Mouse (Mus musculus): Measurements from ENCODE around the gene Trim30a. TPM values are rescaled to one million over a fixed set of nuclear protein-coding genes. Genes with fewer than 3 reads are reported as not detected.

Trim30a gene
- polyA plus RNA-seq, 1 experiment from 2014 or later: 2.2 TPM

DNA sequence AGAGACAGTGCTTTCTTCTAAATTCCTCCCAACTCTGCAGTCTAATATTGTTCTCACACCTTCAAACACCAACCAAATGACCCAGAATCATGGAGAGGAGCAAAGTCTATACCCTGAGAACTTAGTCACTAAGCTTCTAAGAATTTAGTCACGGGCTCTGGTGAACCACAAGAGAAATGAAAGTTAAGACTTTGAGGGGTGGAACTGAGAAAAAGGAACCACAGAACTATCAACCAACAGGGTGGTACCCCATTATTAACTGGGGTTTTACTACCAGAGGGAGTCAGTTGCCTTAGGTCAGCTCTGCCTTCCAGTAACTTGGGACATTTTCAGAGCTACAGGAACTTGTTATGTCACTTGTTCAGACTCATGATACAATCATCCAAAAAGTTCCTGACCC is 64.3 kb downstream of the Trim30a start, which contains the start of gene Trim30c:
Trim30c (minus strand) TSS at position 140 of the 400 bp plus-strand sequence.
- Histone ChIP-seq H3K4me3 (ENCODE audit: low read length) (no peak within 1 kb of the TSS), H3K27me3 (ENCODE audit: control insufficient read depth, insufficient read depth, low read length) (no peaks in the 10 kb centered on the region), H3K9me3 (replicated peaks; ENCODE audit: control insufficient read depth, low read length) (no peaks in the 10 kb centered on the region), H3K4me1 (ENCODE audit: control insufficient read depth, insufficient read depth, low read length) (no peaks in the 10 kb centered on the region), H3K27ac (ENCODE audit: low read length) (no peak within 1 kb of the TSS), H3K9ac (ENCODE audit: low read length) (no peak within 1 kb of the TSS), H3K36me3 (ENCODE audit: control insufficient read depth, insufficient read depth) (no peaks in the 10 kb centered on the region), H3K4me2 (ENCODE audit: low read depth, low read length) (no peak within 1 kb of the TSS)
- ATAC-seq (replicated peaks; ENCODE audit: extremely low read depth, insufficient read depth, low FRiP score): no peak
- WGBS: 66% methylated on average over 1 of the region's 1 CpGs

DNA sequence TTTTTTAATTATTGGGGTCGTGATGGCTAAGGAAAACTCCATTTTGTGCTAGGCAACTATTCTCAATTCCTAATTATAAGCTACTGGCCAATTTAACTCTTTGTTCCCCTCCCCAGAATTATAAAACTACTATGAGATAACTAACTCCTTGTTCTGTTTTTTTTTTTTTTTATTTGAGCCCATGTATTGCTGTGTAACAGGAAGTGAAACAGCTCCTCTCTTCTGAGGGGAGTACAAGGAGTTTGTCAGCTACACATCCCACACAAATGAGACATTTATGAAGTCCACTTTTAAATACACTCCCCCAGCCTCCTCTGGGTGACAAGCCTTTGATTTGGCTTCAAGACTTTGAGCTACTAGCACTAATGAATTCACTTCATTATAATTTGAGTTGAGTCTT is 66.5 kb downstream of the Trim30a start:
- Histone ChIP-seq H3K36me3 (ENCODE audit: control insufficient read depth, insufficient read depth) (no peaks in the 10 kb centered on the region), H3K4me3 (ENCODE audit: low read length) (no peak overlapping the region), H3K27ac (ENCODE audit: low read length) (no peak overlapping the region), H3K9ac (ENCODE audit: low read length) (no peak overlapping the region), H3K9me3 (replicated peaks; ENCODE audit: control insufficient read depth, low read length) (no peaks in the 10 kb centered on the region), H3K4me1 (ENCODE audit: control insufficient read depth, insufficient read depth, low read length) (no peaks in the 10 kb centered on the region), H3K27me3 (ENCODE audit: control insufficient read depth, insufficient read depth, low read length) (no peaks in the 10 kb centered on the region), H3K4me2 (ENCODE audit: low read depth, low read length) (no peak overlapping the region)
- WGBS: 78% methylated on average over 1 of the region's 1 CpGs
- no peak for ATAC-seq (replicated peaks; ENCODE audit: extremely low read depth, insufficient read depth, low FRiP score)

DNA sequence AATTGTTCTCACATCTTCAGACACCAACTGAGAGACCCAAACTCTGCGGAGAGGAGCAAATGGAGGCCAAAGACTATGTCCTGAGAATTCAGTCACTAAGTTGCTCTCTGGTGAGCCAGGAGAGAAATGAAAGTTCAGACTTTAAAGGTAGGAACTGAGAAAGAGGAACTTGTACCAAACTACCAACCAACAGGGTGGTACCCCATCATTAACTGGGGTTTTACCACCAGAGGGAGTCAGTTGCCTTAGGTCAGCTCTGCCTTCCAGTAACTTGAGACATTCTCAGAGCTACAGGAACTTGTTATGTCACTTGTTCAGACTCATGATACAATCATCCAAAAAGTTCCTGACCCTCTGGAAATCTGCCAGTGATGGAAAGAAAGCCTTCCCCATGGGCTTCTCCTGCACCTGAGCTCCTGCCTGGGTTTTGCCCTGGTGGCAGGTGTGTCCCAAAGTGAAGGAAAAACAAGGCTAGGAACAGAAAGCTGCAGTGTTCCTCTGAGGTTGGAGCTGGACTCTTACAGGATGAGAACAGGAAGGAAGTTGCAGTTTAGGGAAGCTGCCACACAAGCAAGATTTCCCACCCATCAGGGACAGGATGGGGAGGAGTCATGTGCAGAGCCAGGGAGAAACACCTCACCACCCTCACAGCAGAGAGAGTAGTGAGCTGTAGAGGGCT is 95.1 kb downstream of the Trim30a start, which contains the start of gene Trim30b:
Trim30b (minus strand) TSS at position 149 of the 679 bp plus-strand sequence.
- Histone ChIP-seq H3K9me3 (replicated peaks; ENCODE audit: control insufficient read depth, low read length) (no peaks in the 10 kb centered on the region), H3K27me3 (ENCODE audit: control insufficient read depth, insufficient read depth, low read length) (no peaks in the 10 kb centered on the region), H3K27ac (ENCODE audit: low read length) (no peak within 1 kb of the TSS), H3K4me1 (ENCODE audit: control insufficient read depth, insufficient read depth, low read length) (no peaks in the 10 kb centered on the region), H3K9ac (ENCODE audit: low read length) (no peak within 1 kb of the TSS), H3K4me2 (ENCODE audit: low read depth, low read length) (no peak within 1 kb of the TSS), H3K36me3 (ENCODE audit: control insufficient read depth, insufficient read depth) (no peaks in the 10 kb centered on the region), H3K4me3 (ENCODE audit: low read length) (no peak within 1 kb of the TSS)
- no peak; the same call in 1 of the 2 replicates for ATAC-seq (replicated peaks; ENCODE audit: extremely low read depth, insufficient read depth, low FRiP score)
- 58% methylated on average over 1 of the region's 1 CpGs for WGBS

DNA sequence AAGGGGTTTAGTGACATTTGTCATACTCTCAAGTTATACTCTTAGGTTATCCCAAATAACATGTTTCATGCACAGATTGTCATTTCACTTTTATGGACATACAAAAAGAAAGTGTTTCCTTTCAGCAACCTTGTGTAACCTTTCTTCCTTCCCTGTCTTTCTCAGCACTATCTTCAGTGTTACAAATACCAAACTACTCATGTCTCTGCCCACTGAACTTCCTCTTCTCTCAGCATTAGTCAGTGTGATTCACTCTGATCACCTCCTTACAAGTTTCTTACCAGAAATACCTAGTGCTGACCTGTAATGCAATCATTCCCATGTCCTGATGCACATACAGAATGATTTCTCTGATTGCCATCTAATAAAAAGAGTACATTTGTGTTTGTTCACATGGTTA is 98.7 kb downstream of the Trim30a start:
- no peaks in the 10 kb centered on the region for H3K36me3 ChIP-seq (ENCODE audit: control insufficient read depth, insufficient read depth)
- no peaks in the 10 kb centered on the region for H3K4me1 ChIP-seq (ENCODE audit: control insufficient read depth, insufficient read depth, low read length)
- H3K27me3 ChIP-seq (ENCODE audit: control insufficient read depth, insufficient read depth, low read length): no peaks in the 10 kb centered on the region
- H3K4me2 ChIP-seq (ENCODE audit: low read depth, low read length): no peak overlapping the region
- no peak overlapping the region for H3K27ac ChIP-seq (ENCODE audit: low read length)
- no peak for ATAC-seq (replicated peaks; ENCODE audit: extremely low read depth, insufficient read depth, low FRiP score)
- H3K4me3 ChIP-seq (ENCODE audit: low read length): no peak overlapping the region
- H3K9me3 ChIP-seq (replicated peaks; ENCODE audit: control insufficient read depth, low read length): no peaks in the 10 kb centered on the region
- no peak overlapping the region for H3K9ac ChIP-seq (ENCODE audit: low read length)

Other genes with a start within 250 kb of the Trim30a start
- gene Trim6, start 246.4 kb downstream of the Trim30a start, polyA plus RNA-seq (2015; fragmentation: Nextera tagmentation; extraction: Ambion mirVana): 0.97 and 1.4 TPM in 2 replicates
- 3.0 and 4.3 TPM in 2 replicates for gene Trim34a, start 220.7 kb downstream of the Trim30a start, polyA plus RNA-seq (2015; fragmentation: Nextera tagmentation; extraction: Ambion mirVana)
- 0.68 and 0.74 TPM in 2 replicates for gene Trim5, start 177.1 kb downstream of the Trim30a start, polyA plus RNA-seq (2015; fragmentation: Nextera tagmentation; extraction: Ambion mirVana)
- gene Trim12a, start 149.7 kb downstream of the Trim30a start, polyA plus RNA-seq (2015; fragmentation: Nextera tagmentation; extraction: Ambion mirVana): 7.5 and 10.1 TPM in 2 replicates
- 0.13 and 0.20 TPM in 2 replicates for gene Trim34b, start 135.7 kb downstream of the Trim30a start, polyA plus RNA-seq (2015; fragmentation: Nextera tagmentation; extraction: Ambion mirVana)
- 2.2 and 2.9 TPM in 2 replicates for gene Trim12c, start 111.8 kb downstream of the Trim30a start, polyA plus RNA-seq (2015; fragmentation: Nextera tagmentation; extraction: Ambion mirVana)
- gene Trim30b, start 95.3 kb downstream of the Trim30a start, polyA plus RNA-seq (2015; fragmentation: Nextera tagmentation; extraction: Ambion mirVana): 0.05 and 0.07 TPM in 2 replicates
- gene Trim30c, start 64.4 kb downstream of the Trim30a start, polyA plus RNA-seq (2015; fragmentation: Nextera tagmentation; extraction: Ambion mirVana): 0.11 and 0.26 TPM in 2 replicates
- 0.41 and 0.95 TPM in 2 replicates for gene Trim30d, start 42.7 kb upstream of the Trim30a start, polyA plus RNA-seq (2015; fragmentation: Nextera tagmentation; extraction: Ambion mirVana)
- gene Olfr651, start 84.9 kb upstream of the Trim30a start, polyA plus RNA-seq (2015; fragmentation: Nextera tagmentation; extraction: Ambion mirVana): not detected in 2 replicates
- not detected in 2 replicates for gene Olfr652, start 95.7 kb upstream of the Trim30a start, polyA plus RNA-seq (2015; fragmentation: Nextera tagmentation; extraction: Ambion mirVana)
- not detected in 2 replicates for gene Olfr653, start 112.1 kb upstream of the Trim30a start, polyA plus RNA-seq (2015; fragmentation: Nextera tagmentation; extraction: Ambion mirVana)
- not detected in 2 replicates for gene Olfr654, start 121.8 kb upstream of the Trim30a start, polyA plus RNA-seq (2015; fragmentation: Nextera tagmentation; extraction: Ambion mirVana)
- not detected in 2 replicates for gene Olfr655, start 136.6 kb upstream of the Trim30a start, polyA plus RNA-seq (2015; fragmentation: Nextera tagmentation; extraction: Ambion mirVana)
- not detected in 2 replicates for gene Olfr656, start 148.8 kb upstream of the Trim30a start, polyA plus RNA-seq (2015; fragmentation: Nextera tagmentation; extraction: Ambion mirVana)
- not detected in 2 replicates for gene Olfr657, start 159.6 kb upstream of the Trim30a start, polyA plus RNA-seq (2015; fragmentation: Nextera tagmentation; extraction: Ambion mirVana)
- gene Olfr658, start 182.1 kb upstream of the Trim30a start, polyA plus RNA-seq (2015; fragmentation: Nextera tagmentation; extraction: Ambion mirVana): not detected in 2 replicates
- not detected in 2 replicates for gene Olfr659, start 201.6 kb upstream of the Trim30a start, polyA plus RNA-seq (2015; fragmentation: Nextera tagmentation; extraction: Ambion mirVana)
- not detected in 2 replicates for gene Olfr661, start 221.3 kb upstream of the Trim30a start, polyA plus RNA-seq (2015; fragmentation: Nextera tagmentation; extraction: Ambion mirVana)